Mouse (Mus musculus) inflammation-experienced regulatory T-cells, adult 16 weeks (primary cell): Measurements from ENCODE around the gene Zcchc14. TPM values are rescaled to one million over a fixed set of nuclear protein-coding genes. Genes with fewer than 3 reads are reported as not detected.

ENCODE experiments used
- polyA plus RNA-seq: library from polyadenylated mRNA; unstranded; fragments of 100-300 nt; shearing (Covaris generic); gene quantifications from one replicate; pipeline ENCODE4 v1.2.1, GENCODE M21; 2017

Gene Zcchc14
- polyA plus RNA-seq, result not detected

GRCm38 (mm10) chr8:121652774-121653323, at the start of gene Zcchc14:
Gene Zcchc14, minus strand, starts transcription at chr8:121652901.

DNA sequence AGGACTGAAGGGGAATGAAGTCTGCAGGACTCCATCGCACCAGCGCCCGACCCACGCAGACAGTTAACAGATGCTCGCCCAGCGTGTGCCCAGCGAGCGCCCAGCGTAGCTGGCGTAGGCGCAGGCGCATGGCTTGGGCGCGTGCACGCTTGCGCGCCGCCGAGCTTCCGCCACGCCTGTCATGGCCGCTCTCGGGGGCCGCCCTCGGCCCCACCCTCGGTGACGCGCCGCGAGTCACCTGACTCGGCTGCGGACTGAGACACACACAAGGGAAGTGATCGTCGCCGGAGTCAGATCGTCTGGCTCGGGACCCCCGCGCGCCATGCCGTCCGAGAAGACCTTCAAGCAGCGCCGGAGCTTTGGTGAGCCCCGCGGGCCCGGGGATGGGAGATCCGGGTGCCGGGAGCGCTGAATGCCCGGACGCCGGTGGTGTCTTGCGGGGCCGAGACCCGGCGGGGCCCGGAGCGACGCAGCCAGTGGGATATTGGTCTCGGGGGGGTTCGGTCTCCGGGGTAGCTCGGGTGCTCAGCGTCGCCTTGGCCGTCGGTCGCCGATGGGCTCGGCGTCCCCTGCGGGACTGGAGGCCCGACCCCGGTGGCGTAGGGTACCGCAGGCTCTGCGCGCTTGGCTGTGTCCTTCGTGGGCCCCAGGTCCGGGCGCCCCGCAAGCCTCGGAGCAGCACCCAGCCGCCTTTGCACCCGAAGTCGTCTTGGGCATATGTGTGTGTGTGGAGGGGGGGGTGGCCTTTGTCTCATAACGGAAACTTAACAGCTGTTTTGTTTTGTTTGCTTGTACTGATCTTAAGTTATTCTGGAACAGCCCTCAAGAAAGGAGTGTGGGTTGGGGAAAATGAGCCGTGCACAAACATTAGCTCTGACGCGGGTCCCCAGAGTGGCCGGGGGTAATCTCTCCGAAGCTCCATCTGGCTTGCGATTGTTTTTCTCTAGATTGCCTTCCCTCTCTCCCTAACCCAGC, 62.2 kb downstream of the Zcchc14 start, which contains the start of gene Map1lc3b:
Gene Map1lc3b, plus strand, starts transcription at position 159 of the 975 bp plus-strand sequence.

GRCm38 (mm10) chr8:121578676-121579451, 73.8 kb downstream of the Zcchc14 start, which contains the start of gene Fbxo31:
Gene Fbxo31, minus strand, starts transcription at chr8:121578806.

Other genes starting within 250 kb of the Zcchc14 start
- gene 1700018B08Rik, start 108.6 kb downstream of the Zcchc14 start, polyA plus RNA-seq, result not detected
- 3.3 TPM for gene Fbxo31, start 74.1 kb downstream of the Zcchc14 start, polyA plus RNA-seq
- 354 TPM for gene Map1lc3b, start 62.5 kb downstream of the Zcchc14 start, polyA plus RNA-seq
- 0.13 TPM for gene Jph3, start 76.7 kb upstream of the Zcchc14 start, polyA plus RNA-seq
- gene Klhdc4, start 176.7 kb upstream of the Zcchc14 start, polyA plus RNA-seq, result 46.3 TPM